Mouse (Mus musculus) neutrophil, adult 5-6 weeks (primary cell): ENCODE measurements around the gene Dlx2. TPM values are rescaled to one million over a fixed set of nuclear protein-coding genes. Genes with fewer than 3 reads are reported as not detected.

Experiments
- ATAC-seq: fragments of 151-379, 151-347 bp; 2 replicates; pipeline ENCODE4 v1.8.0; 2017; ENCODE audit warnings: mild to moderate bottlenecking, moderate TSS enrichment; ENCODE audit not compliant: insufficient number of reproducible peaks, poor library complexity, low FRiP score, severe bottlenecking; ENCODE audit errors: extremely low read depth
- total RNA-seq: library from RNA; stranded (forward); fragments of 200-1000 nt; gene quantifications from 2 replicates; pipeline ENCODE4 v1.2.3, GENCODE M21; 2017

Gene Dlx2
- total RNA-seq: not detected in 2 replicates

- ATAC-seq: no peak
Measured at GRCm38 (mm10) chr2:71546640-71547071, at the start of gene Dlx2. Gene Dlx2, minus strand, starts transcription at chr2:71546754.

GRCm38 (mm10) chr2:71594466-71594865 is 47.9 kb upstream of the Dlx2 start:
- ATAC-seq: peak; percentile 66

DNA sequence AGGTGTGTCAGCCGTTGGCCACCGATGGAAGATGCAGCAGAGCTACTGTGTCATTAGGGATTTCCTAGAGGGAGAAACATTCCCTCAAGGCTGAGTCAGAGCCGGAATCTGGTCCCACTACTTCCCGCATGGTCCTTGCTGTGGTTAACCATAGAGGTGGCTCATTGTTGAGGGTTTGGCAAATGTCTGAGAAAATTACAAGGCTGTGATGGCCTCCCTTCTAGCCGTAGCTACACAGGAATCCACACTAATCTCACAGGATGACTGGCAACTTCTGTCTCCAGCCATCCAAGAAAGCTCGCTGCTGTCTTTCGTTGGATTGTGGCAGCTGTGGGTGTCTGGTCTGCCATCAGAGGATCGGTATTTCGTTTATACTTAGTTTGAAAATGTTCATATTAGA is 42.6 kb upstream of the Dlx2 start:
- no peak for ATAC-seq

DNA sequence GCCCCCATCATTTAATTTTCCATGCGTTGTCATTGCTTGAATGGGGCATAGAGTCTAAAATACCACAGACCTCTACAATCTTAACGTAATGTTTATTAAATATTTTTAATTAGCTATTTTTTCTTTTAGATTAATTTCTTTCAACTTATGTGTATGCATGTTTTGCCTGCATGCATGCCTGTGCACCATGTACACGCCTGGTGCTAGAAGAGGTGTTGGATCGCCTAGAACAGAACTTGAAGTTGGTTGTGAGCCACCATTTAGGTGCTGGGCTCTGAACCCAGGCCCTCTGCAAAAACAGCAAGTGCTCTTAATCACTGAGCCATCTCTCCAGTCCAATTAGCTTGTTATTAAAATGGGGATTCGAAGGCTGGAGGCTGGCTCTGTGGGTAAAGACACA is 34.9 kb upstream of the Dlx2 start:
- no peak for ATAC-seq

- peak; percentile 70 for ATAC-seq
Measured at GRCm38 (mm10) chr2:71580632-71581466, 34.3 kb upstream of the Dlx2 start.

DNA sequence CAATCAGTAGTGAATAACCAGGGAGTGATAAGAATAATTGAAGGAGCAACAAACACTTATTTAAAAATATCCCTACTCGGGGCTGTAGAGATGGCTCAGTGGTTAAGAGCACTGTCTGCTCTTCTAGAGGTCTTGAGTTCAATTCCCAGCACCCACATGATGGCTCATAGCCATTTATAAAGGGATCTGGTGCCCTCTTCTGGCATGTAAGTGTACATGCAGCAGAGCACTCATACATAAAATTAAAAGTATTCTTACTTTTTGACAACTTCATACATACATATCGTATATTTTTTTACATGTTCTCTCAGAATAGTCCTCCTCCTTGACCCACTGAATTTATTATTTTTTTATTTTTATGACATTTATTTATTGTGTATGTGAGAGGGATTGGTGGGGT is 30.5 kb upstream of the Dlx2 start:
- no peak for ATAC-seq

GRCm38 (mm10) chr2:71573736-71574135 is 27.2 kb upstream of the Dlx2 start:
- ATAC-seq: no peak

GRCm38 (mm10) chr2:71566466-71566865 is 19.9 kb upstream of the Dlx2 start:
- no peak for ATAC-seq

GRCm38 (mm10) chr2:71556071-71556470 is 9.5 kb upstream of the Dlx2 start:
- ATAC-seq: no peak

DNA sequence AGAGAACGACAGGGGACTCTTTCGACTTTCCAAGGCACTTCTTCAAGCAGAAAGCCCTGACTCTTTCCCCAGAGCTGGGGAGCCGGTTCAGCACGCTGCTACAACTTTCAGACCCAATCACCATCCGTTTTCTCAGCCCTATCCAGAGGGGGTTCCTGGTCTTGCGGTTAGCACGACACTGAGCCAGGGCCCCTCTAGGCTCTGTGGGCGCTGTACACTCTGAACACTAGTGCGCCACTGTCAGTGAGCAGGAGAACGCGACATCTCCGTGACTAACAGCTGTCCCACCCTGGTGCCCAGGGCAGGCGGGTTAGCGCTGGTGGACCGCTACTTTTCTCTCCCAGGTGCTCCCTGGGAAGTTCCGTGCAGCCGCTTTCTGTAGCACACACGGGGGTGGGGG is 5.2 kb upstream of the Dlx2 start:
- no peak for ATAC-seq

GRCm38 (mm10) chr2:71550330-71550729 is 3.8 kb upstream of the Dlx2 start:
- no peak for ATAC-seq

DNA sequence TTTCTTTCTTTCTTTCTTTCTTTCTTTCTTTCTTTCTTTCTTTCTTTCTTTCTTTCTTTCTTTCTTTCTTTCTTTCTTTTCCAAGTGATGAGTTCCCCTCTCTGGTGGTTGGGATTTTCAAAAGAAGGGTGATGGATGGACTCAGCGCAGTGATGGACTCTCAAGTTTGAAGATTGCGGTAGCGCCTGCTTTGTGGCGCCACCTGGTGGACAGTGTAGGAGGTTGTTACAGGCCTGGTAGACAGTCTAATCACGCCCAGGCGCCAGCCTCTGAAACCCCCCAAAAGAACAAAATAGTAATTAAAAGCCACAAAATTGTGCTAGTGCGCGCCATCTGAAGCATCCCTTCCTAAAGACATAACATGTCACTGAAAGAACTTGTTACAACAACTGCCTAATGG is 1.3 kb upstream of the Dlx2 start:
- ATAC-seq: peak; percentile 59; the same call in 1 of the 2 replicates

DNA sequence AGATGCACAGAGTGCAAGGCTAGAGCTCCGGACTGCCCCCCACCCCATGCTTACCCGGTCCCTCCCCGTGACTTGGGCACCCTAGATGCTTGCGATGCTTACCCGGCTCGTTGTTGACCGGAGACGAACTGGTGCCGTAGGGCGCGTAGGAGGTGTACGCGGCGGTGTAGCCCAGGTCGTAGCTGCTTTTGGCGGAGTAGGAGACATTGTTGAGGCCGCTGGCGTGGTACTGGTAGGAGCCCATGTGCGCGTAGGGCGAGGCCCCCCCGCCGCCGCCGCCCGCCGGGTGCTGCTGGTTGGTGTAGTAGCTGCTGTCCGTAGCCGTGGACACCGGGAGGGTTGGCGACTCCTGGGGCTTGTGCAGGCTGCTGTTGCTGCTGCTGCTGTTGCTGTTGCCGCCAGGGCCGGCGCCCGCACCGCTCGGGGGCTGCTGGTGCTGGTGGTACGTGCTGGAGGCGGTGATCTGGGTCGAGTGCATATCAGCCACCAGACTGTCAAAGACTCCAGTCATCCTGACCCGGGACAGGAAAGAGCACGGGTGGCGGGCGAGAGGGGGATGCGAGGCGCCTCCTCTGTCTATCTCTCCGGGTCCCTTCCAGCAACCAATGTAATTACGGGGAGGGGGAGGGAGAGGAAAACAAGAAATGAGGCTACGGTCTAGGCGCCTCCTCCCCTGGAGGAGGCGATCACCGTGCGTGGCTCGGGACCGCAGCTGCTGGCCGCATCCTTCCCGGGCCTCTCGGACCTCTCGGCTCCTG is 493 bp downstream of the Dlx2 start:
- ATAC-seq: no peak

DNA sequence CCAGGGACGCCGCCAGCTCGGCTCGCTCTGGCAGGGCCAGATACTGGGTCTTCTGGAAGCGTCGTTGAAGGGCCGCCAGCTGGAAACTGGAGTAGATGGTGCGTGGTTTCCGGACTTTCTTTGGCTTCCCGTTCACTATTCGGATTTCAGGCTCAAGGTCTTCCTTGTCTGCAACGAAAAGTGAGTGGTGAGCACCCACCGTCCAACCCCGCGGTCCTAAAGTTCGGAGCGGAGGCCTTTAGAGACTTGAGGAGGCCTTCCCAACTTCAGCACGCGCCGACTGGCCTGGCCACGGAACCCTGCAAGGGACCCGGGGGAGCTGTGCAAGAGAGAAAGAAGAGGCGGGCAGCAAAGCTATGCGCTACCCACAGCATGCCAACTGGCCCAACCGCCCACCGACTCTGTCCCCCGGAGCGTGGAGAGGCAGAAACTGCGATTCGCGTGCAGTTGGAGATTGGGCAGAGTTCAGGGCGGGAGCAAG is 1.1 kb downstream of the Dlx2 start:
- ATAC-seq: no peak

DNA sequence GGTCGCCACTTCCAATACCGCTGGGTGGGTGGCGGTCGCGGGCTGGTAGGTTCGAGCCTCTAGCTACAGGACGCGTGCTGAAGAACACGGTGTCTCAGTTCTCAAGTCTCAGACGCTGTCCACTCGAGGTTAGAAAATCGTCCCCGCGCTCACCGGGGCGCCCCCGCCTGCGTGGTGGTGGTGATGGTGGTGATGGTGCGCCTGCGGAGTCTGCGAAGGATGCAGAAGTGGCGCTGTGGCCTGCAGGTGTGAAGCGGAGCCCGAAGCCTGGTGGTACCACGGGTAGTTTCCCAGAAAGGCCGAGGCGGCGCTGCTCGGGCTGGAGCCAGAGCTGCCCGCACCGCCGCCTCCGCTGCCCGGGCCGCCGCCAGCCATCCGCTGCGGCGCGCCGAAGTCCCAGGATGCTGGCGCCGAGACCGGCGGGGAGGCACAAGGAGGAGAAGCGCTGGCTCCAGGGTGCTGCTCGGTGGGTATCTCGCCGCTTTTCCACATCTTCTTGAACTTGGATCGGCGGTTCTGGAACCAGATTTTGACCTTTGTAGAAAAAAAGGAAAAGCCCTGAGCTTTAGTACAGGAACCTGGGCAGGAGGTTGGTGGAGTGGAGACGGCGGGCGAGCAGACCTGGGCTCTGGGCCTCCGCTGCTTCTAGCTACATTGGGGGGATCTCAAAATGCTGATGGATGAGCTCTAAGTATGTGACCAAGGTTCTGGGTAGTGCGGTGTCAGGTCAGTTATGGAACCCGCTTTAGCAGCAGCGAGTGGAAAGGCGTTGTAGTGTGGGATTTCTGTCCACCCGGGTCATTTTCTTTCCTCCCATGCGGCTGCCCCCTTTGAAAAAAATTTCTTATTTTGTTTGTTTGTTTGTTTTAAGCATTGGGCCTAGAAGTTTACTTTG is 1.9 kb downstream of the Dlx2 start:
- no peak for ATAC-seq

GRCm38 (mm10) chr2:71543948-71544347 is 2.6 kb downstream of the Dlx2 start:
- no peak for ATAC-seq

DNA sequence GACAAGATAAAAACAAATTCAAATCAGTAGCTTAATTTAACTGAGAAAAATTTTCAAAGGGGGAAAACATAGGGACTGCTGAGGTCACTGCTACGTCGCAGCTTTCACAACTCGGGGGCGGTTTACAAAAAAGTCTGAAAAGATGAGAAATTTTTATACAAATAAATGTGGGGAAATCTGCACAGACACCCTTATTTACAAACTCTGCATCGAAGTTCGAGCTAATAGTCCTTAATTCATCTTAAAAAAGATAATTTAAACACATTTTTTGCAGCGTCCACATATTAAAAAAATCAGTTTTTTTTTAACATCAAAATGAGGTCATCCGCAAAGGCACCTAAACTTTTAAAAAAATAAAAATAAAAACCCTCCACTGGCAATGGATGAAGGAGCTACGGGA is 3.0 kb downstream of the Dlx2 start:
- no peak for ATAC-seq

DNA sequence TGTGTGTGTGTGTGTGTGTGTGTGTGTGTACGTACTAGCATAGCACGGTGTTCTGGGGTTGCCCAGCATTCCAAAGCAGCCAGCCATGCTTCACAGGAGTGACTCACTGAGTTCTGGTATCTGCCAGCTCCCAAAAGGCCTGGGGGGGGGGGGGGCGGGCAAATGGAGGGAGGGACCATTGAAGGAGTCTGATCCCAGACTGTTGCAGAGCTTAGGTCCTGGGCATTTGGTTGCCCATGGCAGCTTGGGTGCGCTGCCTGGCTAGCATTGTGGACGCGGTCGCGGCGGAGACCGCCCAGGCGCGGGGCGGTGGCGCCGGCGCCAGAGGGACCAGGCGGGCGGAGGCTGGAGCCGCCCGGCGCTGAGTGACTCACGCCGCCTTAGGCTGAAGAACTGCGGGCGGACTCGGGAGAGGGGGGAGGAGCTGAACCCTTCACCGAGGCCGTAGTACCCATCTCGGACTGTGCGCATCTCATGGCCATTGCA is 3.7 kb downstream of the Dlx2 start:
- ATAC-seq: no peak

GRCm38 (mm10) chr2:71542227-71542815 is 4.2 kb downstream of the Dlx2 start:
- no peak for ATAC-seq
